Comparison of ENCODE assay signal across 19 mouse cellular contexts in genomic region chr14:110543303-110544134, GRCm38 (mm10).
"Had no signal": no experiment of that assay in that cellular context is flagged by ENCODE, and none has a peak within 500 bp of the region (broad histone marks: within the 10 kb centered on the region; RNA-seq: fewer than 3 reads in every experiment).

No protein-coding gene starts in this region.

- DNase-seq: kidney, adult 18-20 months; kidney, adult 9 months; kidney, postnatal 10 days; kidney, postnatal 36 days; layer of hippocampus, postnatal 36 days; liver, embryonic 13.5 days; lung, postnatal 10 days; right cerebral cortex, adult 18-20 months; right cerebral cortex, postnatal 14 days; right cerebral cortex, postnatal 4 days; thymus, adult 2 months; thymus, postnatal 14 days; thymus, postnatal 4 days had no signal

- H3K9me3 ChIP-seq: liver, embryonic 13.5 days; midbrain, embryonic 12.5 days; midbrain, embryonic 15.5 days; neural tube, embryonic 13.5 days had no signal

- H3K4me3 ChIP-seq: left cerebral cortex, adult 2 months; liver, embryonic 13.5 days; midbrain, embryonic 12.5 days; midbrain, embryonic 15.5 days; myocyte; neural tube, embryonic 13.5 days had no signal

- H3K4me2 ChIP-seq: liver, embryonic 13.5 days; midbrain, embryonic 12.5 days; midbrain, embryonic 15.5 days; neural tube, embryonic 13.5 days had no signal

- H3K27ac ChIP-seq: left cerebral cortex, adult 2 months; liver, embryonic 13.5 days; midbrain, embryonic 12.5 days; midbrain, embryonic 15.5 days; neural tube, embryonic 13.5 days; stomach, postnatal 0 days had no signal

- ATAC-seq: midbrain, embryonic 15.5 days had no signal

- H3K27me3 ChIP-seq: liver, embryonic 13.5 days; midbrain, embryonic 12.5 days; midbrain, embryonic 15.5 days; neural tube, embryonic 13.5 days had no signal

- H3K36me3 ChIP-seq: liver, embryonic 13.5 days; midbrain, embryonic 12.5 days; midbrain, embryonic 15.5 days; neural tube, embryonic 13.5 days had no signal

- H3K9ac ChIP-seq: liver, embryonic 13.5 days; midbrain, embryonic 12.5 days; midbrain, embryonic 15.5 days; neural tube, embryonic 13.5 days had no signal

- H3K4me1 ChIP-seq: liver, embryonic 13.5 days; midbrain, embryonic 12.5 days; midbrain, embryonic 15.5 days; neural tube, embryonic 13.5 days had no signal
